Mouse (Mus musculus): Measurements from ENCODE around the gene Sox8. TPM values are rescaled to one million over a fixed set of nuclear protein-coding genes. Genes with fewer than 3 reads are reported as not detected.

Gene Sox8
- total RNA-seq, 1 experiment = 0.40 TPM

GRCm38 (mm10) chr17:25541768-25542167 lies 28.7 kb downstream of the Sox8 start:
- no peak for TF ChIP-seq HCFC1 (IDR thresholded peaks at IDR 0.05; ENCODE audit: borderline replicate concordance, insufficient read depth, low read length)
- no peak for TF ChIP-seq ZC3H11A (IDR thresholded peaks at IDR 0.05; ENCODE audit: borderline replicate concordance, low read depth, low read length)
- TF ChIP-seq MAFK (IDR thresholded peaks at IDR 0.05; ENCODE audit: insufficient read depth, low read depth, low read length) = no peak
- no peak for TF ChIP-seq ZNF384 (IDR thresholded peaks at IDR 0.05; ENCODE audit: low read depth, low read length)
- TF ChIP-seq CHD2 (IDR thresholded peaks at IDR 0.05; ENCODE audit: low read depth, low read length) = no peak
- Histone ChIP-seq H3K4me3 (ENCODE audit: insufficient read depth in 1 of 2, low read depth in 1 of 2, low read length in 2 of 2, poor library complexity in 1 of 2, severe bottlenecking in 1 of 2) (no peak overlapping the region), H3K27ac (ENCODE audit: insufficient read depth, low read depth, low read length, poor library complexity, severe bottlenecking) (no peak overlapping the region), H3K4me1 (ENCODE audit: control insufficient read depth in 2 of 2, insufficient read depth in 2 of 2, low read length in 2 of 2, poor library complexity in 1 of 2) (peaks cover 0 to 2% of the 10 kb centered on the region in 2 experiments; a peak in 1 of 4 replicates), H3K36me3 (ENCODE audit: control insufficient read depth, insufficient read depth, low read length, poor library complexity, severe bottlenecking) (no peaks in the 10 kb centered on the region), H3K9ac (ENCODE audit: insufficient read depth, low read depth, low read length, poor library complexity, severe bottlenecking) (no peak overlapping the region), H3K9me3 (ENCODE audit: control insufficient read depth, insufficient read depth, low read depth, low read length) (no peaks in the 10 kb centered on the region)
- in situ Hi-C loops (cut with MboI; ENCODE audit: low sequenced_read_pairs in 2 of 2, unreplicated experiment in 2 of 2) = no loop called here
- no peak for DNase-seq (ENCODE audit: low read depth, low spot score)

GRCm38 (mm10) chr17:25540731-25541130 lies 29.8 kb downstream of the Sox8 start:
- no peak for TF ChIP-seq CHD2 (IDR thresholded peaks at IDR 0.05; ENCODE audit: low read depth, low read length)
- TF ChIP-seq ZC3H11A (IDR thresholded peaks at IDR 0.05; ENCODE audit: borderline replicate concordance, low read depth, low read length) = no peak
- TF ChIP-seq HCFC1 (IDR thresholded peaks at IDR 0.05; ENCODE audit: borderline replicate concordance, insufficient read depth, low read length) = no peak
- TF ChIP-seq ZNF384 (IDR thresholded peaks at IDR 0.05; ENCODE audit: low read depth, low read length) = no peak
- no peak for TF ChIP-seq MAFK (IDR thresholded peaks at IDR 0.05; ENCODE audit: insufficient read depth, low read depth, low read length)
- no peaks in the 10 kb centered on the region for H3K36me3 ChIP-seq (ENCODE audit: control insufficient read depth, insufficient read depth, low read length, poor library complexity, severe bottlenecking)
- in situ Hi-C loops (cut with MboI; ENCODE audit: low sequenced_read_pairs in 2 of 2, unreplicated experiment in 2 of 2) = no loop called here
- no peak overlapping the region for H3K4me3 ChIP-seq (ENCODE audit: insufficient read depth in 1 of 2, low read depth in 1 of 2, low read length in 2 of 2, poor library complexity in 1 of 2, severe bottlenecking in 1 of 2)
- H3K9me3 ChIP-seq (ENCODE audit: control insufficient read depth, insufficient read depth, low read depth, low read length) = no peaks in the 10 kb centered on the region
- no peak overlapping the region for H3K9ac ChIP-seq (ENCODE audit: insufficient read depth, low read depth, low read length, poor library complexity, severe bottlenecking)
- DNase-seq (ENCODE audit: low read depth, low spot score) = no peak
- no peak overlapping the region for H3K27ac ChIP-seq (ENCODE audit: insufficient read depth, low read depth, low read length, poor library complexity, severe bottlenecking)
- H3K4me1 ChIP-seq (ENCODE audit: control insufficient read depth in 2 of 2, insufficient read depth in 2 of 2, low read length in 2 of 2, poor library complexity in 1 of 2) = no peaks in the 10 kb centered on the region; a peak in 1 of 4 replicates

GRCm38 (mm10) chr17:25538945-25539875 lies 31.3 kb downstream of the Sox8 start:
- no peak overlapping the region for H3K9ac ChIP-seq (ENCODE audit: insufficient read depth, low read depth, low read length, poor library complexity, severe bottlenecking)

GRCm38 (mm10) chr17:25530357-25531022 lies 40.0 kb downstream of the Sox8 start:
- Histone ChIP-seq H3K9ac (ENCODE audit: insufficient read depth, low read depth, low read length, poor library complexity, severe bottlenecking) (no peak overlapping the region), H3K9me3 (ENCODE audit: control insufficient read depth, insufficient read depth, low read depth, low read length) (no peaks in the 10 kb centered on the region), H3K36me3 (ENCODE audit: control insufficient read depth, insufficient read depth, low read length, poor library complexity, severe bottlenecking) (no peaks in the 10 kb centered on the region), H3K4me1 (ENCODE audit: control insufficient read depth in 2 of 2, insufficient read depth in 2 of 2, low read length in 2 of 2, poor library complexity in 1 of 2) (no peaks in the 10 kb centered on the region), H3K27ac (ENCODE audit: insufficient read depth, low read depth, low read length, poor library complexity, severe bottlenecking) (no peak overlapping the region), H3K4me3 (ENCODE audit: insufficient read depth in 1 of 2, low read depth in 1 of 2, low read length in 2 of 2, poor library complexity in 1 of 2, severe bottlenecking in 1 of 2) (no peak overlapping the region)
- in situ Hi-C loops (cut with MboI; ENCODE audit: low sequenced_read_pairs in 2 of 2, unreplicated experiment in 2 of 2) = no loop called here
- DNase-seq (ENCODE audit: low read depth, low spot score) = no peak
- TF ChIP-seq CHD2 (IDR thresholded peaks at IDR 0.05; ENCODE audit: low read depth, low read length) (no peak), HCFC1 (IDR thresholded peaks at IDR 0.05; ENCODE audit: borderline replicate concordance, insufficient read depth, low read length) (no peak), ZNF384 (IDR thresholded peaks at IDR 0.05; ENCODE audit: low read depth, low read length) (no peak), MAFK (IDR thresholded peaks at IDR 0.05; ENCODE audit: insufficient read depth, low read depth, low read length) (no peak), ZC3H11A (IDR thresholded peaks at IDR 0.05; ENCODE audit: borderline replicate concordance, low read depth, low read length) (no peak)

More at GRCm38 (mm10) chr17:25538945-25539875, 31.3 kb downstream of the Sox8 start:
- H3K4me1 ChIP-seq (ENCODE audit: control insufficient read depth in 2 of 2, insufficient read depth in 2 of 2, low read length in 2 of 2, poor library complexity in 1 of 2) = no peaks in the 10 kb centered on the region; a peak in 1 of 4 replicates
- TF ChIP-seq ZC3H11A (IDR thresholded peaks at IDR 0.05; ENCODE audit: borderline replicate concordance, low read depth, low read length) = no peak
- no peak for TF ChIP-seq HCFC1 (IDR thresholded peaks at IDR 0.05; ENCODE audit: borderline replicate concordance, insufficient read depth, low read length)
- TF ChIP-seq CHD2 (IDR thresholded peaks at IDR 0.05; ENCODE audit: low read depth, low read length) = no peak
- TF ChIP-seq ZNF384 (IDR thresholded peaks at IDR 0.05; ENCODE audit: low read depth, low read length) = no peak
- TF ChIP-seq MAFK (IDR thresholded peaks at IDR 0.05; ENCODE audit: insufficient read depth, low read depth, low read length) = no peak
- DNase-seq (ENCODE audit: low read depth, low spot score) = no peak
- H3K27ac ChIP-seq (ENCODE audit: insufficient read depth, low read depth, low read length, poor library complexity, severe bottlenecking) = no peak overlapping the region
- in situ Hi-C loops (cut with MboI; ENCODE audit: low sequenced_read_pairs in 2 of 2, unreplicated experiment in 2 of 2) = no loop called here
- H3K4me3 ChIP-seq (ENCODE audit: insufficient read depth in 1 of 2, low read depth in 1 of 2, low read length in 2 of 2, poor library complexity in 1 of 2, severe bottlenecking in 1 of 2) = no peak overlapping the region
- no peaks in the 10 kb centered on the region for H3K36me3 ChIP-seq (ENCODE audit: control insufficient read depth, insufficient read depth, low read length, poor library complexity, severe bottlenecking)
- H3K9me3 ChIP-seq (ENCODE audit: control insufficient read depth, insufficient read depth, low read depth, low read length) = no peaks in the 10 kb centered on the region

All from ES-E14 (cell line).